Mouse (Mus musculus) cerebellum, postnatal 36 days (tissue): ENCODE measurements at regions not wholly inside any gene's neighbourhood (a gene's known extent, or its start where the extent isn't known, plus 50 kb on each side); places are given as distances from the start of the nearest gene placed in this dataset.
A peak's percentile ranks its signal among the peaks of the same experiment; 100 is the strongest.

Experiments used
- DNase-seq, 2 experiments: peaks; one replicate each; pipeline ENCODE4 v3.0.0; 2021 to 2022; ENCODE audit warnings: mixed read lengths in 2 of 2

- peak in 1 of 2 experiments; percentile 8 for DNase-seq
These were observed 65.2 kb upstream of the Slc22a22 start for GRCm38 (mm10) chr15:57542630-57543029.

GRCm38 (mm10) chr15:57535514-57535913 is 58.1 kb upstream of the Slc22a22 start:
- no peak for DNase-seq
